Mouse (Mus musculus) heart, postnatal 10 days (tissue): ENCODE measurements at regions not wholly inside any gene's neighbourhood (a gene's known extent, or its start where the extent isn't known, plus 50 kb on each side); places are given as distances from the start of the nearest gene placed in this dataset.

ENCODE experiments used
- DNase-seq, 2 experiments: peaks; one replicate each; pipeline ENCODE4 v3.0.0; 2021
- intact Hi-C: fragments of 180-260 bp; cut with DNase I; formaldehyde crosslinking; loops from one replicate; pipeline ENCODE4 v1.15.1; 2025

DNA sequence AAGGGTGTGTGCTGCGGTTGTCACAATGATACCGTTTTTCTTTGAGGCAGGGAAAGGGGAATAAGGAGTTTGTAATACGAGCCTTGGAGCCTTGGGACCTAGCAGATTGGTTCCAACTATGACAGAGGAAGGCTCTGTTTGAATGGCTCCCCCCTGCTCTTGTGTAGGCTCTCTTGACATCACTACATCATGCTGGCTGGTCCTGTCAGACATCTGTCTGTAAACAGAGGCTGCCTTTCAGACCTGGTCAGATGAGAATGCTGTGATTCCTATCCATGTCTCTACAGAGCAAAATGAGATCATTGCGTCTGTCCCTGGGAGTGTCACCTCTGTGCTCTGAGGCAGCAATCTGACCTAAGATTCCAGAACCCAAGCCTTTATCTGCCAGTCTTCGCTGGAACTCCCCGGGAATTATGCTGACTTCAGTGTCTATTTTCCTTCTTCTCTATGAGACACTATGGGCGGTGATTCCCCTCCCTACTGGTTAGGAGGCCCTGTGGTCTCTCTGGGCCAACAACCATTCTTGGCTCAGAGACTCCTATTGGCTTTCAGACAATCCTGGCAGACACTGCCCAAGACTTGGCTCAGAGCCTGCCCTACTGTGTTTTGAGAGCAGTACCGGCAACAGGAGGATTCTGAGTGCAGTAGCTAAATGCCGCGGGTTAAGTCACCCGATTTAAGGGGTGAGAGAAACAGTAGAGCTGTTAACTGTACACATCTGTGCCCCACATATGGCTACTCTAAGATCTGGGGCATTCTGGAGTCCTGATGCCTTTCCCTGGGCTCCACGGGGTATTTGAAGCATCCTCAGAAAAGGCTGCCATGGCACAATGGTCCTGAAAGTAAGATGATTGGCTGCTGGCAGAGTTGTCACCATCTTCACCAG lies 94.8 kb upstream of the Nckap5 start:
- intact Hi-C loops = loop anchor here (5.0 kb wide), 1 partner anchor 188 kb away; no protein-coding TSS in a partner anchor
- DNase-seq = peak; percentile 90 to 92

DNA sequence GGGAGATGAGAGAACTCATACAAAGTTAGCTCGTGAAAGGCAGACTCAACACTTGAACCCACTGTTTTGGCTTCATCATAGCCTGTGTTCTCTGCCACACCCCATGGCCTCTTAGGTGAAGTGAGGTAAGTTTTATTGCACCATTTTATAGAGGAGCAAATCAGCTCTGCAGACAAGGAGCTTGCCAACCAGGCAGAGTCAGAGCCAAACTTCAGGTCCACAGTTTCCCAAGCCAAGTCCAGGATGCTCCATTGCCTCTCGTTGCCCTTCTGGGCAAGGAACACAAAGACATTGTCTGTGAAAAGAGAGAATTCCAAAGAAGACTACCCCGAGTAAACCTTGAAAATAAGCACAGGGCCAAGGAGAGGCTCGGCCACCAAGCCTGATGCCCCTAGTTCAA lies 93.4 kb upstream of the Nckap5 start:
- no peak for DNase-seq
- intact Hi-C loops = no loop called here

- DNase-seq = peak; percentile 57 to 65
- intact Hi-C loops = loop anchor here (1.0 kb wide), 1 partner anchor 92 kb away; the partner anchor contains the start of gene Nckap5
These were observed 91.6 kb upstream of the Nckap5 start for GRCm38 (mm10) chr1:126922231-126922630.

DNA sequence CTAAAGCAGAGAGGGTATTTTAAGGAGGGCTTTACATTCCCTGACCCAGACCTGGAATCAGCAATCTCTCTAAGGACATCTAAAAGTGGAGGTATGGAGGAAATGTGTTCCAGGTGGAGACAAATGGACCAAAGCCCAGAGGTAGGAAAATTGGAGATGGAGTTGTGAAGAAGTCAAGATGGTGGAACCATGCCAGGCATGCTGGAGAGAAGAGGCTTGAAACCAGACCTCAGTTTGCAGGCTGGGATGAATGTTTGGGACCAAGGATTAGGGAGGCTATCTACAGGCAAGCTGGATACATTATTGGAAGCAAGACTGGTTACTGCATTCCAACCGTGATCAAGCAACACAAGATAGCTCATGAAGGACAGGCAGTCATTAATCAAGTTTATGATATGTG lies 88.3 kb upstream of the Nckap5 start:
- no peak for DNase-seq
- intact Hi-C loops = no loop called here

DNA sequence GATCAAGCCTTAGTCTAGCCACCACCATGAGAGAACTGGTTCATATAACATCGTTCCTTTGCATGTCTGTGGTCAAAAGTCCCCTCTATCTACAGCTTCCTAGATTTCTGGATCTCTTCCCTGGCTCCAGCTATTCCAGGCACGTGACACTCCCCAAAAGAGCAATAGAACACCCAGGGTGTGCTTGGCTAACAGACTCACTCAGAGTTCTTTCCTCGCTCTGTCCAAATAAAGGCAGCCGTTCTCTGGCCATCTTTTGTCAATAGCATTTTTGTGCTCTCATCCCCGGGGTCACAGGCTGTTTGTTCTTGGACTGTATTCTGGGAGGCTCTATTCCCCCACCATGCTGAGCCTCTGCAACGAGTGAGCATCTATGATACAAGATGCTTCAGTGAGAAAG lies 87.3 kb upstream of the Nckap5 start:
- no peak for DNase-seq
- intact Hi-C loops = no loop called here

GRCm38 (mm10) chr1:126916369-126916768 lies 85.8 kb upstream of the Nckap5 start:
- intact Hi-C loops = no loop called here
- DNase-seq = no peak

- no peak for DNase-seq
- intact Hi-C loops = no loop called here
These were observed 80.9 kb upstream of the Nckap5 start for GRCm38 (mm10) chr1:126911277-126912060.

DNA sequence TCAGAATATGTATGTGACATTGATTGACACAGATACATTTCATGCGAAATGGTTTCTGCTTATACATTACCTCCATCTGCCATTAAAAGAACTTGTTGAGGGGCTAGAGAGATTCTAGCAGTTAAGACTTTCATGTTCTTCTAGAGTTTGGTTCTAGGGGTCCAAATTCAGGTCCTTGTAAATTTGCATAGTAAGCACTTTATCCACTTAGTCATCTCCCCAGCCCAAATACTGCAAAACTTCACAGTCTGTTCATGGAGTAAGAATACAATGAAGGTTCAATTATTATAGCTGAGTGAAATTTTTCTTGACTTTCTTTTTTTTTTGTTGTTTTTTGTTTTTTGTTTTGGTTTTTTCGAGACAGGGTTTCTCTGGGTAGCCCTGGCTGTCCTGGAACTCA lies 76.8 kb upstream of the Nckap5 start:
- intact Hi-C loops = no loop called here
- DNase-seq = no peak

DNA sequence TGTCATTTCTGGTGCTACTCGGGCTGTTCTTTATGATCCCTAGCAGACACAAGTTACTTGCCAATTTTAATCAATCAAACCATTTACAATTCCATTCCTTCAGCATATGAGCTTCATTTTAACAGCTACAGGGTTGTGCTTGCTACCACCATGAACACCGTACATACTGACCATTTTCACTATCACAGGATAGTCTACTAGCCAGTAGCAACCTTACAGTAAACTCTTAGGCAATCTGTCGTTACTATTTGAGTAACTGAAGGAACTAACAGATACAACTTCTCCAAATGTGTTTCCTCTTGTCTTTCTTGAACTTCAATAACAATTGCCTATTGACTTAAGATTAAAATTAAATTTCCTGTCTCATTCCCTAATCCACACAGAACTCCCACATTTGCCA lies 67.9 kb upstream of the Nckap5 start:
- DNase-seq = no peak
- intact Hi-C loops = no loop called here

GRCm38 (mm10) chr1:126896895-126897294 lies 66.3 kb upstream of the Nckap5 start:
- intact Hi-C loops = no loop called here
- DNase-seq = no peak

DNA sequence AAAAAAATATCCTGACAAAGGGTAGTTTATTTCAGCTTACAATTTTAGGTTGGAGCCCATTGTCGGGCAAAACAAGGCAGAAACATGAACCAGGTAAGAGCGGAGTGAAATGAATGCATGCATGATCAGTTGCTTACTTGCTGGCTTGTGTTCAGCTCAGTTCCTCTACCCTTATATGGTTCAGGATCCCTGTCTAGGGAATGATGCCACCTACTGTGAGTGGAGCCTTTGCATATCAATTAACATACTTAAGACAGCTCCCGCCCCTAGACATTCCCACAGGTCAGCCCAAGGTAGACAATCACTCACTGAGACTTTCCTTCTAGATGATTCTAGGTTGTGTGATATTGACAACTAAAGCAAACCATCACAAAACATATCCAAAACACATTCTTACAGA lies 50.2 kb upstream of the Nckap5 start:
- intact Hi-C loops = no loop called here

More for the DNA sequence above, 50.2 kb upstream of the Nckap5 start:
- no peak for DNase-seq
